Mouse (Mus musculus) v-Abl transformed pro-B cells (cell line): ENCODE measurements around the gene Dusp11.
"Not testable (repeated sequence)": the region's sequence is repeated elsewhere in the genome, so short reads cannot be mapped to it uniquely, and the experiment has no call there.

ENCODE experiments used
- in situ Hi-C, 2 experiments: fragments of 400-800 bp; cut with MboI; formaldehyde crosslinking; loops; one replicate each; pipeline ENCODE4 v1.15.1; 2025; ENCODE audit not compliant: unreplicated experiment in 2 of 2

Dusp11 gene

DNA sequence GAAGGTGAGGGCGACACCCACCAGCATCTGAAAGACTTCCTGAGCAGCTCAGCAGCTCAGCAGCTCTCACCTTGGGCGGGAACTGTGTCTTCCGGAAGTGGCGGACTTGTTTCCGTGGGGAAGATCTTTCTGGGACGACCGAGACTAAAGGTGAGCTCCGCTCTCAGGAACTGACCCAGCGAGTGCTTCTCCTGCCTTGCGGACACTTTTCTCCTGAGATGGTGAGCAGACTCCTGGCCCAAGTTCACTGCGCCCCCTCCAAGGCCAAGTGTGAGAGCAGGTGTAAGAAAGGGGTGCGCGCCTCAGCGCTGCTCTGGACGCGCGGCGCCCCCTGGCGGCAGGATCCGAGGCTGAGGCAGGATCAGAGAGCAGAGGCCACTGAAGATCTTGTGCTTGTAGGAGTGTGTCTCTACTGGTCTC lies 56.8 kb downstream of the Dusp11 start, which contains the start of gene Nat8f4:
Gene Nat8f4, minus strand, starts transcription at position 243 of the 420 bp plus-strand sequence.
- in situ Hi-C loops: loop anchor here in 1 of 2 experiments (25.0 kb wide), 1 partner anchor 442 kb away; the partner anchor contains the start of genes Cct7 and Pradc1

DNA sequence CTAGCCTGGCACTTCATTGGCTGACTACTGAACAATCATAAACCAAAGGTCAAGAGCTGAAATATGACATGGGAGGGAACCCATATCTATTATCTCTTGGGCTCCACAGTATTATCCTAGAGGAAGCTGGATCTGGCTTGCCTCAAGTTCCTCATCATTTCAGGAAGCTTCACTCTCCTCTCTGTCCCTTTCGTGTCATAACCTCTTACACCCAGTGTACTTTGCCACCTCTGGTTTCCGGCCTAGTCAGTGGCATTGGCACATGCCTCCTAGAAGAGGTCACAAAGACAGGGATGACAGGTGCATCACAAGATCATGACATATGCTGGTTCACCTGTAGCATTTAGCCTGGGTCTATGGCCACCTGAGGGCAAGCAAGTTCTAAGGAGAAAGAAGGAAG lies 59.2 kb downstream of the Dusp11 start:
- in situ Hi-C loops: loop anchor here in 1 of 2 experiments (25.0 kb wide), 1 partner anchor 440 kb away; the partner anchor contains the start of genes Cct7 and Pradc1

DNA sequence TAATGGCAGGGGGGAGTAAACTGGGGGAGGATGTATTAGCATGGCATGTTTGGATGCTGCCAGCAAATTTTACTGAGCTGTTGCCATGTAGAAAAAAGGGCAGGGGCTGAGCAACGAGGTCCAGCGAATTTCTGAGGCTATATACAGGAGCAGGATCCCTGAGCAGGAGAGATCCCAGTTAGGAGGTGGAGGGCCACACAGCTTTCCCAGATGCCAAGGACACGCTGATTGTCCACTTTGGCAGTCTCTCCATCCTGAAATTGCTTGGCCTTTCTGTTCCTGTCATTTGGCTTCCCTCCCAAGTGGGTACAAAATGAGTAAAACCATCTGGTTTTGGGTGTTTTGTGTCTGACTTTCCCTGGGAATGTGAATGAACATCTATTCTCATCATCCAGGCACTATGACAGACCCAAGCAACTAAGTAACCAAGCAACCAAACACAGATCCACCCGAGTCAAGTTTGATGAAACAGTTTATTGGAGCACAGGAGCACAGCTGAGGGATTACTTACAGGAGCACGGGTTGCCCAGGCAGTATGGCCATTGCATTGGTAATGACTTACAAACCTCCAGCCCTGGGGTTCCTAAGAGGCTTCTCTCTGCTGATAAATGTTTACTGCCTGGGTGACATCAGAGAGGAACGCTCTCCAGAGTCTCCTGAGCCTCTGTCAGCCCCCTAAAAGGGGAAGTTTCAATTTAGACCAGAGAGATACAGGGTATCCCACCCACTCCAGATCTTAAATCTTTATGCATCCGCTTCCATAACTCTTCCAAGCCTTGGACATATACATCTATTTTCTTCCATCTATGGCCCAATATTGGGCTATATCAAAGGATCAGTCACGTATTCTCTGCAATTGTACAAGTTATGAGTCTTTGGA lies 62.6 kb downstream of the Dusp11 start:
- in situ Hi-C loops: not testable (repeated sequence)

DNA sequence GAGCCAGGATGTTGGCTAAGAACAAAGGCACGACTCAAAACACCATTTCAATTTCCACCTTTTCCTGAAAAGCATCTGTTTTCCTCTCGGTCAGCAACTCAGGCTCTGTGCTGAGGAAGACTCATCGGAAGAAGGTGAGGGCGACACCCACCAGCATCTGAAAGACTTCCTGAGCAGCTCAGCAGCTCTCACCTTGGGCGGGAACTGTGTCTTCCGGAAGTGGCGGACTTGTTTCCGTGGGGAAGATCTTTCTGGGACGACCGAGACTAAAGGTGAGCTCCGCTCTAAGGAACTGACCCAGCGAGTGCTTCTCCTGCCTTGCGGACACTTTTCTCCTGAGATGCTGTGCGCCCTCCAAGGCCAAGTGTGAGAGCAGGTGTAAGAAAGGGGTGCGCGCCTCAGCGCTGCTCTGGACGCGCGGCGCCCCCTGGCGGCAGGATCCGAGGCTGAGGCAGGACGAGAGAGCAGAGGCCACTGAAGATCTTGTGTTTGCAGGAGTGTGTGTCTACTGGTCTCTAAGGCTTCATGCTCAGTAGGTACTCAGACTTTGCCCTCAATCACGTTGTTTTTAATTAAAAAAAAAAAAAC lies 66.3 kb downstream of the Dusp11 start:
- in situ Hi-C loops: not testable (repeated sequence)
